Mouse (Mus musculus) testis, adult 10 weeks (tissue): Measurements from ENCODE around the gene CN725425. TPM values are rescaled to one million over a fixed set of nuclear protein-coding genes. Genes with fewer than 3 reads are reported as not detected.

Experiments used
- polyA plus RNA-seq: library from polyadenylated mRNA; stranded (reverse); fragments of 350-450 nt; fragmentation: Illumina TruSeq; extraction: RNeasy Lipid Tissue Mini Kit (QIAGEN cat#74804); gene quantifications from one replicate; pipeline ENCODE4 v1.2.3, GENCODE M21; 2014; ENCODE audit warnings: low read depth, low replicate concordance

The CN725425 gene
- 22.3 TPM for polyA plus RNA-seq

GRCm38 (mm10) chr15:91199256-91199905 lies at the start of gene CN725425:
Gene CN725425, plus strand, starts transcription at chr15:91199494.

GRCm38 (mm10) chr15:91191412-91192222 lies 7.7 kb upstream of the CN725425 start, which contains the start of gene Abcd2:
Gene Abcd2, minus strand, starts transcription at chr15:91191799.

Other genes with a start within 250 kb of the CN725425 start
- gene Kif21a, start 149.5 kb upstream of the CN725425 start, polyA plus RNA-seq: 16.2 TPM
- 3.8 TPM for gene Abcd2, start 7.7 kb upstream of the CN725425 start, polyA plus RNA-seq